Comparison of ENCODE assay signal across 19 mouse cellular contexts in the genomic region with DNA sequence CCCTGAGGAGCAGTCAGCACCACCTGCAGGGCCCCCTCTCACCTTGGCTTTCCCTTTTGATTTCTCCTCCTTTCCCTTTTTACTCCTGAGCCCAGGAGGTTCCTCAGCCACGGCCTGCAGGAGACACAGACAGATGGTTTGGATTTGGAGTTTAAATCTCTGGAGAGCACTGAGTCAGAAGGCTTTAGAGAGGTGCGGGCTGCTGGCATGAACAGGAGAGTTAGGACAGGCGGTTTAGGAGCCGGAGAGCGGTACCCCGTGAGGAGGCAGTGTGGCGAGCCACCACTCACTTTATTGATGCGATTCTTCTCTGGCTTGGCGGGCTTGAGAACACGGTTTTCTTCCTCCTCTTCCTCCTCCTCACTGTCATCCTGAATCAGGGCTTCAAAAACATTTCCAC. TPM values are rescaled to one million over a fixed set of nuclear protein-coding genes. Genes with fewer than 3 reads are reported as not detected.
A peak's percentile ranks its signal among the peaks of the same experiment; 100 is the strongest.
DNase-seq lines count a peak whose midpoint lies in the region; TF ChIP-seq lines count a peak whose summit lies in the region.
"Had no signal": no experiment of that assay in that cellular context is flagged by ENCODE, and none has a peak within 500 bp of the region (broad histone marks: within the 10 kb centered on the region; RNA-seq: fewer than 3 reads in every experiment).

No protein-coding gene starts in this region.

- H3K4me1 ChIP-seq in E14TG2a.4 (replicated peaks; ENCODE audit: low read depth, low read length) = peaks cover 92% of the 10 kb centered on the region
- H3K4me1 ChIP-seq: embryonic facial prominence, embryonic 12.5 days had no signal

- peaks cover 98% of the 10 kb centered on the region for H3K36me3 ChIP-seq in E14TG2a.4 (ENCODE audit: insufficient read depth, low read length)

- no peak for TF ChIP-seq CTCF in E14TG2a.4 (conservative IDR thresholded peaks at IDR 0.05; ENCODE audit: low read length)

- no peaks in the 10 kb centered on the region for H3K27me3 ChIP-seq in E14TG2a.4 (ENCODE audit: insufficient read depth, low read length)
- H3K27me3 ChIP-seq: embryonic facial prominence, embryonic 12.5 days; embryonic facial prominence, embryonic 15.5 days; forebrain, embryonic 15.5 days; heart, embryonic 13.5 days had no signal

- DNase-seq in cerebellum, adult 9-10 months = peak; percentile 23
- no peak for DNase-seq in cerebellum, adult 8-10 months
- DNase-seq in heart, adult 11 months = peak; percentile 80
- DNase-seq in heart, adult 8-10 months (ENCODE audit: low spot score) = no peak
- no peak for DNase-seq in thymus, postnatal 14 days
- DNase-seq in left cerebral cortex, adult 18-20 months (ENCODE audit: low spot score in 2 of 2) = no peak
- DNase-seq: adrenal gland, adult 2 months; adrenal gland, postnatal 14 days; gastrocnemius, postnatal 25 days; heart, postnatal 14 days; heart, postnatal 4 days; kidney, adult 18-20 months; kidney, adult 9 months had no signal

- H3K9me3 ChIP-seq in E14TG2a.4 (ENCODE audit: low read length) = no peaks in the 10 kb centered on the region
- H3K9me3 ChIP-seq: embryonic facial prominence, embryonic 12.5 days; embryonic facial prominence, embryonic 15.5 days; forebrain, embryonic 15.5 days; G1E; heart, embryonic 13.5 days had no signal

- peak overlapping the region; percentile 32; the same call in 1 of the 2 replicates for H3K4me3 ChIP-seq in E14TG2a.4 (replicated peaks; ENCODE audit: low read length)
- H3K4me3 ChIP-seq: embryonic facial prominence, embryonic 12.5 days; embryonic facial prominence, embryonic 15.5 days; forebrain, embryonic 15.5 days; heart, embryonic 13.5 days had no signal

RNA-seq across cellular contexts. Expression of a gene that starts 6.3 kb away (rescaled TPM):
- 10 to 100 TPM; 70.8 to 76.2 (median 72.2) TPM for total RNA-seq in heart, adult 8-10 months (2022)
- total RNA-seq in left cerebral cortex, adult 18-20 months (2021) = 10 to 100 TPM; 69.4 to 71.6 TPM

RNA-seq across cellular contexts. Expression of a gene that starts 16.4 kb away (rescaled TPM):
- 10 to 100 TPM; 32.1 to 41.0 (median 35.1) TPM for total RNA-seq in heart, adult 8-10 months (2022)
- 100 to 1,000 TPM; 195 to 197 TPM for total RNA-seq in left cerebral cortex, adult 18-20 months (2021)

RNA-seq across cellular contexts. Expression of a gene that starts 16.8 kb away (rescaled TPM):
- total RNA-seq in heart, adult 8-10 months (2022) = 1 to 10 TPM; 2.0 to 4.0 (median 2.9) TPM
- 10 to 100 TPM; 36.6 to 37.5 TPM for total RNA-seq in left cerebral cortex, adult 18-20 months (2021)

RNA-seq across cellular contexts. Expression of a gene that starts 47.0 kb away (rescaled TPM):
- total RNA-seq in heart, adult 8-10 months (2022) = 10 to 100 TPM; 22.7 to 42.3 (median 25.8) TPM
- total RNA-seq in left cerebral cortex, adult 18-20 months (2021) = 10 to 100 TPM; 62.9 to 63.7 TPM

RNA-seq across cellular contexts. Expression of a gene that starts 47.1 kb away (rescaled TPM):
- total RNA-seq in heart, adult 8-10 months (2022) = 10 to 100 TPM; 56.1 to 73.8 (median 57.0) TPM
- 10 to 100 TPM; 39.9 to 41.3 TPM for total RNA-seq in left cerebral cortex, adult 18-20 months (2021)

Comparison
In these comparisons a context has a peak if more than half of its experiments do, and no peak if none do; other contexts are left out.
1. DNase-seq: peak in cerebellum, adult 9-10 months (single experiment) and heart, adult 11 months (single experiment); none in cerebellum, adult 8-10 months (single experiment), heart, adult 8-10 months (single experiment), thymus, postnatal 14 days (single experiment) and left cerebral cortex, adult 18-20 months (0 of 2).
2. RNA of a gene that starts 16.4 kb away (total RNA-seq): 195 to 197 TPM in left cerebral cortex, adult 18-20 months; 32.1 to 41.0 TPM in heart, adult 8-10 months; every median in the first group is over 4 times any median in the second.
3. RNA of a gene that starts 16.8 kb away (total RNA-seq): 36.6 to 37.5 TPM in left cerebral cortex, adult 18-20 months; 2.0 to 4.0 TPM in heart, adult 8-10 months; every median in the first group is over 4 times any median in the second.